Mouse (Mus musculus) cerebellum, adult 8-10 months (tissue): ENCODE results near the gene Iffo1.

Experiments used
- DNase-seq: peaks from one replicate; pipeline ENCODE4 v3.0.0; 2022

The Iffo1 gene

DNA sequence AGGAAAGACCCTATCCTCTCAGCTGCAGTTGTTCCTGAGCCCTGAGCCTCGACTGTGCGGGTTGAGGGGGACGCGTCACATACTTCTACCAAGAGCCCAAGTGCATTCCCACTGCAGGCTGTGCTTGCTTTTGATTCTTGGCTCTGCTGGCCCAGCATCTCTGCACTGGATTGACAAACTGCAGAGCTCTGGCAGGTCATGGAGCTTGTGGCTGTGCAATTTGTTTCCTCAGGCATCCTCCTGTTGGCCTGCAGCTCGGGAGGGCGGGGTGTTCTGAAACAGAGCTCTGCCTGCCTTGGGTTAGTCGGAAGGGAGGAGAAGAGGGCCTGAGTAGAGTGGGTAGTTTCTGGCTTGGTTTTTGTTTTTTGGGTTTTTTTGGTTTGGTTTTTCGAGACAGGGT lies 2.6 kb upstream of the Iffo1 start:
- DNase-seq = no peak

DNA sequence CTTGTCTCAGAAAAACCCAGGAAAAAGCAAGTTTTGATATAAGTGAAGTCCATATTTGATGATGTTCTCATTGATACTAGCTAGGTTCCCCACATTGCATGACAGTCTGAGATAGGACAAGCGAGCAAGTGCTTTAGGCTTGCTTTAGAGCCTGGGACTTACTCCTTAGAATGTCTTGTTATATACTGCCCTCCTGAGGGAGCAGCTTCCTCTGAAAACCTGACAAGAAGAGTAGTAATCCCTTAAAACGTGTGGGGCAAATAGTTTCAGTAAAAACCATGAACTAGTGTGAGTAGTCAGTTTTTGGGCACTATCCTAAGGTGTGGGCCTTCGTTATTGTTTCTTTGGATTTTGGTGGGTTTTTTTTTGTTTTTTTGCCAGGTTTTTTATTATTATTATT lies 1.9 kb upstream of the Iffo1 start:
- DNase-seq = no peak

DNA sequence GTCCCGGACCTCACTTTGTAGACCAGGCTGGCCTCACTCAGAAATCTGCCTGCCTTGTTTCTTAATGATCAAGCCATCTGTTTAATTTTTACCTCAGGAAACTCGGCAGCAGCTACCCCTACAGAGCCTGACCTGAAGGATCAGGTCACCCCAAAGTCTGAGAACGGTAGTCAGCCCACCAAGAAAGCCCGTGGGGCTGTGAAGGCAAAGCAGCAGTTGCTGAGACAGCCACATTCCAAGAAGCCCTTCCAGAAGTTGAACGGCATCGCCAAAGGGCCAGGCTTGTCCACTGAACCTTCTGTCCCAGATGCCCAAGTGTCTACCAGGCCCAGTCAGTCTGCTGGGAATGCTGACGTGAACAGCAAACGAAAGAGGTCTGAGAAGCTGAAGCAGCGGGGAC lies 1.1 kb upstream of the Iffo1 start:
- no peak for DNase-seq

DNA sequence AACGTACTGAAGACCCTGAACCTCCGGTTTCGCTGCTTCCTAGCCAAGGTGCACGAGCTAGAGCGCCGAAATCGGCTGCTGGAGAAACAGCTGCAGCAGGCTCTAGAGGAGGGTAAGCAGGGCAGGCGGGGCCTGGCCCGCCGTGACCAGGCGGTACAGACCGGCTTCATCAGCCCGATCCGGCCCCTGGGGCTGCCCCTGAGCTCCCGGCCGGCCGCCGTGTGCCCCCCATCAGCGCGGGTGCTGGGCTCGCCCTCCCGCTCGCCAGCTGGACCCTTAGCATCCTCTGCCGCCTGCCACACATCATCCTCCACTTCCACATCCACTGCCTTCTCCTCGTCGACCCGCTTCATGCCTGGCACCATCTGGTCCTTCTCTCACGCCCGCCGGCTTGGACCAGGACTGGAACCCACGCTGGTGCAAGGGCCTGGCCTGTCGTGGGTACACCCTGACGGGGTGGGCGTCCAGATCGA lies 474 bp downstream of the Iffo1 start:
- no peak for DNase-seq

DNA sequence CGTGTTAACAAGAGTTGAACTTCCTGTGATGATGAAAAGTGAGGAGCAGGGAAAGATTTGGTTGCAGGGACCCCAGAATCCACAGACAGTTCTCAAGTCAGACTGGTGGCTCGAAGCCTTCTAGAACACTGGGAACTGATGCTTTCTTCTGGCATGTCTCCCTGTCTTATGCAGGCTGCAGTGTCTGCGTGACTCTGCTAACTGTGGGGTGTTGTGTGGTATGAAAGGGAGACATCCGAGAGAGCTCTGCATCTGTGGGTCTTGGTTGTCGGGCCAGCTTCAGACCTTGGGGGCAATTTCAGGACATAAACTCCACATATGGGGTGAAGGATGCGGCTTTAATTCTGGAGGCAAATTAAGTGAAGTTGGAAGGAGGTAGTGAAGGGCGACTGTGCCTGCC lies 1.1 kb downstream of the Iffo1 start:
- no peak for DNase-seq

DNA sequence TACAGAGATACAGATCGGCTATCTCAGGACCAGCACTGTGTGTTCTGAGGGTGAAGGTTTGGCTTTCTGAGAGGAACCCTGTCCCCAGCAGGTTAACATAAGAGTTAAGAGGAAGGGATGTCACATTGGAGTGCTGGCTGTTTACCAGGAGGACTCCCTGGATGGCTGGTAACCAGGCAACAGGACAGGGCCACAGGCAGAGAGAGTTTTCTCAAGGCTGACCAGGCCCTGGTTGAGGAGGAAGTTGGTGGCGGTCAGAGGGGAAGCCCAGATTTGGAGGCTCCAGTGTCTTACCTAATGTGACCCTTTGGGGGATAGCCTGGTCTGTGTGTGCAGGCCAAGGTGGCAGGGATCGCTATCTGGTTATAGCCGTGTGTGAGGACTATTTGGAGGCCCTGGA lies 1.8 kb downstream of the Iffo1 start:
- no peak for DNase-seq

DNA sequence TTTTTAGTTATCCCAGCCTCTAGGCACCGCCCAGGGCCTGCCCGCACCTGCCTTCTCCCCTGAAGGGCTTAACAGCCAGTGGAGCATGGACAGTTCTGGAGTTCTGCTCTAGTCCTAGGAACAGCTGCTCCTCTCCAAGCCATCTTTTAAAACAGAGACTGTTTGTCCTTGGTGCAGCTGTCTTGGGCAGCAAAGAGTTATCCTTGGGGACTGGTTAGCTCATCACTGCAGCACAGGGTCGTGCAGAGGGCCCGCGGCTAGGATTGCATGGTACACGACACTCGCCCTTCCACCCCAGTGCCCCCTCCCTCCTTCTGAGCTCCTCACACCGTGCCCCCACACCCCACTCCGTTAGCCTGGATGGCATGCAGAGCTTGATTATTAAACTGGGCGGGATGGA lies 2.3 kb downstream of the Iffo1 start:
- DNase-seq = no peak

DNA sequence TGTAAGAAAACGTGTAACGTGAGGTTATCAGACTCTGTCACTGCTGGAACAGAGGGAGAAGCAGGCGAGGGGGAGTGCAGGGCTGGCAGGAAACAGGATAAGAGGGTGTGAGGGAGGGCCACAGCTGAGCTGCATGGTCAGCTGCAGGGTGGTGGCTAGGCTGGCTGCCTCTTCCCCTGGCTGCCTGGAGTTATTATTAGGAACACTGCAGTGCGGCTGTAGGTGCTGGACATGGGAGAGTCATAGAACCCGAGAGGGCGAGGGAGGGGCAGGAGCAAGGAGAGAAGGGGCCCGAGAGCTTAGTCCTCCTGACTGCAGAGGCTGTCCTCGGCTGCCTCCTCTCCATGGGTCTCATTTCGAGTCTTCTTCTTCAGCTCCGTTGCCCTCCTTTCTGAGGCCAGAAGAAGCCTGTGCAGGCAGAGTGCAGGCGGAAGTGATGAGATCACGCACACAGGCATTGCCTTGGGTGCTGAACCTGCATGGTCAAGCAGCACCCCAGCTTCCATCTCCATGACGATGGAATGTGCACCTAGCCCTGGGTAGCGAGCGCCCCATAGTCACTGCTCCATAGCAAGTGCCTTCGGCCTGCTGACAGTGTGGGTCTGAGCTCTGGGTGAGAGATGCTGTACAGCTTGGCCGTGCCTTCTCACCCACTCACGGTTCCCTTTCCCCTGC lies 3.3 kb downstream of the Iffo1 start:
- no peak for DNase-seq

DNA sequence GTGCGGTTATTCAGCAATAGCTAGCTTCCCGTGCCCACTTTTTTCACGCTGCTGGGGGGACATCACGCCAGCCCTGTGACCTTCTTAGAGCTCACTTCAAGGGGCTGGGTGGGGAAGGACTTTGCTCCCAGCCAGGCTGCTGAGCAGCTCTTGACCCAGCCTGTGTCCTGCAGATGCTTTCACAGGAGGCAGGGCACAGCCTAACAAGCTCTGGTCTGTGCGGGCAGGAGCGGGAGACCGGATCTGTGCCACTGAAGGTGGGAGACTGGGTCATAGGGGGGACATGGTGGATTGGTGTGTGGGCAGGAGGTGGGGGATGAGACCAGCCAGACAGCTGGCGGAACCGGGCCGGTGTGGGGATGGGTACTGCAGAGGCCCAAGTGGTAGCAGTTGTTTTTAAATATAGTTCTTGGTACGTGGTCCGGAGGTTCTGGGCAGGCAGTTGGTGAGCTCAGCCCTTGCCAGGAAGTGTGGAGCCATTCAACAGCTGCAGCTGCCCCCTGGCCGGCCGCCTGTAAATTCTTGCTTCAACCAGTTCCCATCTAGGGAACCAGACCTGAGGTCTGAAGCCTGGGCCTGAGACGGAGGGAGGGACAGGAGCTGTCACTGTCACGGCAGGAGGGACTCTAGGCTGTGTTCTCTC lies 4.0 kb downstream of the Iffo1 start:
- DNase-seq = no peak

DNA sequence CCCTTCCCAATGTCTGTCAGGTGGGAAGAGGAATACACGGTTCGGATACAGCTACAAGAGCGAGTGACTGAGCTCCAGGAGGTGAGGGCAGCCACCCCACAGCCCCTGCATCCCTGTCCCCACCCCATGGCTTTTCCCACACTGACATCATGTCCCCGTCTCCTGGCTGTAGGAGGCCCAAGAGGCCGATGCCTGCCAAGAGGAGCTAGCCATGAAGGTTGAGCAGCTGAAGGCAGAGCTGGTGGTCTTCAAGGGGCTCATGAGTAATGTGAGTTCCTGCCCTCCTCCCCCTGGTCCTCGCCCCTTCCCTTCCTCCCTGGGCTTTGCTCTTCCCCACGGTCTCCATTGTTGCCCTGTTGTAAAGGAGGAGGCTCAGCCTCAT lies 4.5 kb downstream of the Iffo1 start:
- no peak for DNase-seq

DNA sequence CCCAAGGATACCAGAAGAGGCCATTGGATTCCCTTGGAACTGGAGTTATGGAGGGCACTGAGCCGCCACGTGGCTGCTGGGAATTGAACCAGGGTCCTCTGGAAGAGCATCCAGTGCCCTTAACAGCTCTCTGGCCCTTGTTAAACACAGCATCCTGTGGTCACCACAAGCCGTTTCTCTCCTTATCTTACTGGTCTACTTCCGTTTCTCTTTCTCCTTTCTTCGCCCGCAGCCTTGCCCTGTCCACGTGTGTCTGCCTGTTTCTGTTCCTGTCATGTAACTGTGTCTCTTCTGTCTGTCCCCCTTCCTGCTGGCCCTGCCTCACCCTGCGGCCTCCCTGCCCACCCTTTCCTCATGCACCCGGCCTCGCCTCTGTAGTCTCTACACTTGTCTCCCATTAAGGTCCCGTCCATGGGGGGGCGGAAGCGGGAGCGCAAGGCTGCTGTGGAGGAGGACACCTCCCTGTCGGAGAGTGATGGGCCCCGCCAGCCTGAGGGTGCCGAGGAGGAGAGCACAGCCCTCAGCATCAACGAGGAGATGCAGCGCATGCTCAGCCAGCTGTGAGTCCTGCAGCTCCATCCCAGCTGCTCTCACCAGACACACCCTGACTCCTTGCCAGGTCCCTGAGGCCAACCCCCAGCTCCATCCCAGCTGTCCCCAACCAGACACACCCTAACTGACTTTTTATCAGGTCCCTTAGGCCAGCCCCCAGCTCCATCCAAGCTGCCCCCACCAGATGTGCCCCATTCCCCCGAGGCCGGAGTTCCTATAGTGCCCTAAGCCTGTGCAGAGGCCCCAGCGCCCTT lies 7.4 kb downstream of the Iffo1 start:
- no peak for DNase-seq

DNA sequence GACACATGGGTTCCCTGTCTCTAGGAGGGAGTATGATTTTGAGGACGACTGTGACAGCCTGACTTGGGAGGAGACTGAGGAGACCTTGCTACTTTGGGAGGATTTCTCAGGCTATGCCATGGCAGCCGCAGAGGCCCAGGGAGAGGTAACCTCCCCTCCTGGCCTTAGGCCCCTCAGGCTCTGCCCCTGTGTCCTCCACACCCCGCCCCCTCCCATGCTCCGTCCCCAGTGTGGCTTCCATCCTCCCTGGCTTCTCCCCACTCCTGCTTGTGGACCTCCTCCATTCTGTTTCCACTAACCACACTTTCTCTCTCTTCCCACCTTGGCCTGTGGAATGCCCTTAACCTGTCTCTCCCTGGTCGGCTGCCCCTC lies 8.0 kb downstream of the Iffo1 start:
- DNase-seq = no peak

DNA sequence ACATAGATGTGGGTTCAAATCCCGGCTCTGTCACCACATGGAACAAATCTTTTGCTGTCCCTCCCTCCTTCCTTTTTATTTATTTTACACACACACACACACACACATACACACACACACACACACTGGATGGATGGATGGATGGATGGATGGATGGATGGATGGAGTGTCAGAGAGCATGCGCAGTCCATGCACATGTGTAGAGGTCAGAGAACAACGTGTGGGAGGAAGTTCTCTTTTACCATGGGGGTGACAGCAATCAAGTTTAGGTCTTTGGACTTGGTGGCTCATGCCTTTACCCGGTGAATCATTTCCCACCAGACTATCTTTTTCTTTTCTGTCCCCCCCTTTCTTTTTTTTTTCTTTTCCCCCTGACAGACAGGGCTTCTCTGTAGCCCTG lies 8.6 kb downstream of the Iffo1 start:
- DNase-seq = no peak

DNA sequence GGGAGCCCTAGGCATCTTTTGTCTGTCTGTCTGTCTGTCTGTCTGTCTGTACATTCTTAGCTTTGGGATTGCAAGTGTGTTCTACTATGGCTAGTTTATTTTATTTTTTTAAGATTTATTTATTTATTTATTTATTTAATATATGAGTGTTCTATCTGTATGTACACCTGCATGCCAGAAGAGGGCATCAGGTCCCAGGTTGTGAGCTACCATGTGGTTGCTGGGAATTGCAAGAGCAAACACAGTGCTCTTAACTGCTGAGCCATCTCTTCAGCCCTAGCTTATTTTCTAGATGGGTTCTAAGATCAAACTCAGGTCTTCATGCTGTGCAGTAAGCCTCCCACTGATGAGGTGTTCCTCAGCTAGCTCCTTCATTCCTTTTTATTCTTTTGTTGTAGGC lies 9.5 kb downstream of the Iffo1 start:
- no peak for DNase-seq

DNA sequence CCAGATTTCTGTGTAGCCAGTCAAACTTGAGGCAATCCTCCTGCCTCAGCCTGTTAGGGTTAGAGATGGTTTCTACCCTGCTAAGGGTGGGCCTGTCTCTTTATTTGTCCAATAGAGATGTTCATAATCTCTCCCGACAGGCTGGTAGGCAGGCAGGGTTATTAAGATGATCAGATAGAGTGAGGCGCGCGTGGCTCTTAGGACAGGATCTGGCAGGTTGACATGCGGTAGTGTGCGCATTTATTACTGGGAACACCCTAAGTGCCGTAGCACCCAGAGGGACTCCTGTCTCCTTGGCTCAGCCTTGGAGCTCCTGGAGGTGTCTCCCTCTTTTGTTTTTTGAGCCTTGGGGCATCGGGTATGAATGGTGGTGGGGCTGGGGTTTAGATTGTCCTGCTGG lies 10.2 kb downstream of the Iffo1 start:
- DNase-seq = no peak

DNA sequence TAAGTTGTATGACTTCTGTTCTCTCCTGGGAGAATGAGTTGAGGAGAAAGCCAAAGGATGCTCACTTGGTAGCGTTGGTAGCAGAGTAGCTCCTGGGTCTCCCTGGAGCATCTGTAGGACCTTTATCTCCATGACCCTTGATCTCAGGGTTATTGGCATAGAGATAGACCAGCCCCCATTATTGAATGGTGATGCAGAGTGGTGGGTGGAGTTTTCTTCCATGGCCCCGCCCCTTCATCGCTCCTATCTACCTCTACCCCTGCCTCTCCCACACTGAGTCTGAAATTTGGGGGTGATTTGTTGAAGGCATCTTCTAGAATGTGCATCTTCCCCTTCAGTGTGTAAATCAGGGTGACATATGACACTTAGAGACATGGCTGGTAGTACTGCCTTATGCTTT lies 11.4 kb downstream of the Iffo1 start:
- DNase-seq = no peak

DNA sequence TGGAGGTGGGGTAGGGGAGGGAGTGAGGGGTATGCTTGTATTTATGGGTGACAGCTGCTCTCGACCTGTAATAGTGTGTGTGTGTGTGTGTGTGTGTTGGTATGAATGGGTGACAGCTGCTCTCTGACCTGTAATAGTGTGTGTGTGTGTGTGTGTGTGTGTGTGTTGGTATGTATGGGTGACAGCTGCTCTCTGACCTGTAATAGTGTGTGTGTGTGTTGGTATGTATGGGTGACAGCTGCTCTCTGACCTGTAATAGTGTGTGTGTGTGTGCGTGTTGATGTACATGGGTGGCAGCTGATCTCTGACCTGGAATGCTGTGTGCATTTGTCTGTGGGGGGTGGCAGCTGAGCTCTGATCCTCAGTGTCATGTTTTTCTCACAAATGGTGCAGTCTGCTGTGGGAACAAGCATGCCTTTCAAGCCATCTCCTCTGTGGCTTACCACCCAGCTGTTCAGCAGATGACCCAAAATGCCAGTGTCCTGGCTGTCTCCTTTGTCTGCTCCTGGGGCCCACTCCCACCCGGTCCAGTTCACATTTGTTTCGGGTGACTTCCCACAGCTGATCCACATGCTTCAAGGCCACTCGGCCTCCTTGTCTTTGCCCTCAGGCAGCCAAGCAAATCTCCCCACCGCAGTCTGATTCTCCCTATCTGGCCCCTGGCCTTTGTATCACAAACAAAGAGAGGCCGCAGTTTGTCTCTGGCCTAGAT lies 12.0 kb downstream of the Iffo1 start:
- no peak for DNase-seq

DNA sequence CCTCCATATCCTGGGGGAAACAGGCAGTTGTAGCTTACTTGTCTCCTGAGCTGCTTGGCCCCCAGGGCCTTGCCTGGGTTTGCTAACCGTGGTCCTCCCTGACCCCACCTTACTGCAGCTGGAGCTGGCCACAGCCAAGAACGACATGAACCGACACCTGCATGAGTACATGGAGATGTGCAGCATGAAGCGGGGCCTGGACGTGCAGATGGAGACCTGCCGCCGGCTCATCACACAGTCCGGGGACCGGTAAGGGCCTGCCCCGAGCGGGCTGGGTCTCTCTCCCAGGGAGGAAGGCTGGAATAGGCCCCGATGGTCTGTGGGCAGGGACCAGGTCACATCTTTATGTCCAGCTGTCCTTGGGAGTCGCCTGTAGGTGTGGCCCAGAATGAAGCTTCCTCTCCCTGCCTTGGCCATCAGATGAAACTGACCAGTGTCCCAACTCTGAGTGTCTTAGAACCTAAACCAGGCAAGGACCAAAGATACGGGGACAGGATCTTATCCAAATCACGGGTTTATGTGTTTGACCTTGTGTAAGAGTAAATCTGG lies 14.0 kb downstream of the Iffo1 start:
- DNase-seq = no peak

DNA sequence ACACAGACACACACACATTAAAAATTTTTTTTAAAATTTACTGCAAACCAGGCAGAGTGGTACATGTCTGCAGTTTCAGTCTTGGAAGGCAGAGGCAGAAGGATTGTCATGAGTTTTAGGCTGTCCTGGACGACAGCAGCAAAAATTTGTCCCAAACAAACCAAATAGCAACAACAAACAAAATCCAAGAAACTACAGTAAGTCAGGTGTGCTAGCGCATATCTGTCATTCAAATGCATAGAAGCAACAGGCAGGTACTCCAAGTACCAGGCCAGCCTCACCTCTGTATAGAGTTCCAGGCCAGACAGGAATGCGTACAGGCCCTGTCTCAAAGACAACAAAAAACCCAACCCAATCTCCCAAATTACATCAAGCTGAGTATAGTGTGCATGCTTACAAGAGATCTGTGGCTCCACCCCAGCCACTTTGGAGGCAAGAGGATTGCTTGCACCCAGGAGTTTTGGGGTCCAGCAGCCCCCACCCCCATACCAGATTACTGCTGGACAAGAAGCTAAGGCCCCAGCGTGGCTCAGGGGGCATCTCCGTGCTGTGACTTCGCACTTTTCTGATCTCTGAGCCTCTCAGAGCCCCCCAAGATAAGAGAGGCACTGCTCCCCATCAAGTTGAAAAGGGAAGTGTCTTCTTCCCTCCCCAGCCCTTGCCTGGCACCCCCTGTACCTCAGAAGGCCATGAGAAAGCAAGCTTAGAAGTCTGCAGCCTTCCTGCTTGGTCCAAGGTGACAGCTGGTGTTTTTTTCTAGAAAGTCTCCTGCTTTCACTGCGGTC lies 14.9 kb downstream of the Iffo1 start:
- DNase-seq = no peak

DNA sequence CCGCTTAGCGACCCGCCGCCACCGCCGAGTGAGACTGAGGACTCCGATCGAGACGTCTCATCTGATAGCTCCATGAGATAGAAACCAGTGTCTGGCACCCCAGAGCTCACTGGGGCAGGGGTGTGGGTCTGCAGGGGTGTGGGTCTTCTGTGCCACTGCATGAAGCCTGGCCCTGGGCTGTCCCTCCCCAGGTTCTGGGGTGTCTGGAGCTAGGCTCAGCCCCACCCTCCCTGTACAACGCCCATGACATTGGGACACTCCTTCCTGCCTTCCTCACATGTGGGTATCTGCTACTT lies 15.5 kb downstream of the Iffo1 start:
- no peak for DNase-seq

DNA sequence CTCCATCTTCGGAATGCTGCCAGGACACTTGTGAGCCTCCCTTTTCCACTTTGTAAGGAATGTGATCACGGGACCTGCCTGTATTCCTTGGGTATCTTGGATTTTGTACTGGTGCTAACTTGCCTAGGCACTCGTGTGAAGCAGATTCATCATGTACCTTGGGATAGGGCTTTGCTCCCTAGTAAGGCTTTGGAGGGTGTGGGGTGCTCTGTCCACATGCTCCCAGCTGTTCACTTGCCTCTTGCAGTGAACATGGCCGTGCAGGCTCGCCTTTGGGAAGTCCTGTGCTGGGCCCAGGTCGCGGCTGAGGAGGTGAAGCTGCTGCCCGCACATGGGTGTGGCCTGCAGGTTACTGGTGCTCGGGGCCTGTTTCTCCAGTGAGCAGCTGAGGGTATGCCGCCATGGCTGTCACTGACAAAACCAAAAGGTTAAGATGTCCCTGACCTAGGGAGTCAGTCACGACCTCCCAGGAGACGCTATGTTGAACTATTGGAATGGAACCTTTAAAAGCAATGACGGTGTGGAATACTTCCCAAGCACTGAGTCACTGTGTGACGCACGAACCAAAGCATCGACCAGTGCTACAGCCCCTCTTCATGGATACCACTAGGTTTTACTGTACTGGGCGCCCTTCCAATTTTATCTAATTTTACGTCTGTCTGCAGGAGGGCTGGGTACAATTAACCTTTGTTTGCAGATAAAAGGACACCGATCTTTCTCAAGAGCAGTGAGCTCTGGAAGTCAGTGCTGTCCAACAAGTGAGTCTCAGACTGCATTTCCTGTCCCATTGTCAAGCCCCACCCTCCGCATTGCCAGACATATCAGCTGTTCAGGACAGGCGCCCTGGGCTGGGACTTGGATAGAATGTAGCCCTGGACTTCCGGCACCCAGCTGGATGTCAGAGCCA lies 16.1 kb downstream of the Iffo1 start:
- no peak for DNase-seq

DNA sequence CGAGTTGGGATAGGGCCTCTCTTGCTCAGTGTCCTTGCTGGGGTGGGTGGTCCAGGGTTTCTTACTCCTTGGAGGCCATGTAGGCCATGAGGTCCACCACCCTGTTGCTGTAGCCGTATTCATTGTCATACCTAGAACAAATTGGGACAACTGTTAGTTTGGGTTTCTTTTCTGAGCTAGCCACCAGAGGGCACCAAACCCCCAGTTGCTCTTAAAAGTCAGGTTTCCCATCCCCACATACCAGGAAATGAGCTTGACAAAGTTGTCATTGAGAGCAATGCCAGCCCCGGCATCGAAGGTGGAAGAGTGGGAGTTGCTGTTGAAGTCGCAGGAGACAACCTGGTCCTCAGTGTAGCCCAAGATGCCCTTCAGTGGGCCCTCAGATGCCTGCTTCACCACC lies 16.9 kb downstream of the Iffo1 start:
- DNase-seq = peak; percentile 66
